Mouse (Mus musculus) lung, adult 2 months (tissue): ENCODE results near the gene Tmprss11c.

ENCODE experiments used
- CTCF ChIP-seq: fragments of 200-500 bp; IDR thresholded peaks from 2 replicates; pipeline ENCODE4 v1.5.1; 2011; ENCODE audit warnings: mild to moderate bottlenecking, low read length, control low read depth; ENCODE audit not compliant: insufficient read depth
- POLR2A ChIP-seq: fragments of 200-500 bp; IDR thresholded peaks from 2 replicates; pipeline ENCODE4 v1.6.1; 2011; ENCODE audit warnings: low read depth, mild to moderate bottlenecking, control low read depth, low read length, borderline replicate concordance; ENCODE audit errors: extremely low read depth

DNA sequence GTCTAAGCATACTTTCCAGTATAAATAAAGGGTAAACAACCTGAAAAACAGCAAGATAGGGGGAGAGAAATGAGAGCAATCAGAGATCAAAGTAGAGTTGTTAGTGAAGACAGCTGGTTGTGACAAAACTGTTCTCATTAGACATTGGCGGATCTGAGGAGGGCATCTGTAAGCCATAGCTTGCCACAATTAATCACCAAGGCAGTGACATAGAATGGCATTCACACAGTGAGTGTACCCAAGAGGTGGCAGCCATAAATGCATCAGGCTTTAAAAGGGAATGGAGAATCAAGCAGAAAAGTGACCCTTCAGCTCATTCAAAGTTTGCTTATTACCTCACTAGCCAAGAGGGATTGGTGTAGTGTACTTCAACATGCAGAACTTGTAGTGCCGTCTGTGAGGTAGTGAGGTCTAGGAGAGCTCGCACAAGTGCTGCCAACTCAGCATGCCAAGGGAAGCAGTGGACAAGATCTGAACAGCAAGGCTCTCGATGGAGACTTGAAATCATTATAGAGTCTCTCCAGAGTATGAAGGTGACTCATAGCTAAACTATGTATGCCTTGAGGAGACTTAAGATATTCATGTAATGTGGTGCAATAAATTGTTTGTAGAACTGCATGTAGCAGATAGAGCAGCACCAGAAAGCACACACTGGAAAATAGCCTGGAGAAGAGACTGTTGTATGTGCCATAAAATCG, 61.8 kb downstream of the Tmprss11c start:
- TF ChIP-seq CTCF = no peak
- TF ChIP-seq POLR2A = no peak
